In genomic region chr3:107343971-107344370, GRCm38 (mm10) we compare ENCODE assay signal across 28 mouse cellular contexts. TPM values are rescaled to one million over a fixed set of nuclear protein-coding genes. Genes with fewer than 3 reads are reported as not detected.
"Had no signal": no experiment of that assay in that cellular context is flagged by ENCODE, and none has a peak within 500 bp of the region (broad histone marks: within the 10 kb centered on the region; RNA-seq: fewer than 3 reads in every experiment).

No protein-coding gene starts in this region.

- H3K27me3 ChIP-seq: embryonic facial prominence, embryonic 12.5 days; embryonic facial prominence, embryonic 13.5 days; embryonic facial prominence, embryonic 15.5 days; forebrain, embryonic 15.5 days had no signal

- H3K9ac ChIP-seq: embryonic facial prominence, embryonic 12.5 days; embryonic facial prominence, embryonic 13.5 days; embryonic facial prominence, embryonic 15.5 days; forebrain, embryonic 12.5 days; forebrain, embryonic 13.5 days; forebrain, embryonic 15.5 days; forebrain, postnatal 0 days had no signal

- DNase-seq: cerebellum, adult 9-11 months; cerebellum, postnatal 10 days; cerebellum, postnatal 14 days; cerebellum, postnatal 25 days; cerebellum, postnatal 36 days; embryo, embryonic 11 days; forebrain, postnatal 0 days; gastrocnemius, adult 2 months; gastrocnemius, postnatal 10 days; gastrocnemius, postnatal 14 days; gastrocnemius, postnatal 25 days; gastrocnemius, postnatal 36 days; heart, adult 18-20 months; heart, adult 2 months had no signal

- H3K4me3 ChIP-seq: embryonic facial prominence, embryonic 10.5 days; embryonic facial prominence, embryonic 12.5 days; embryonic facial prominence, embryonic 13.5 days; embryonic facial prominence, embryonic 15.5 days; erythroblast, embryonic 14.5 days; forebrain, embryonic 10.5 days; forebrain, embryonic 12.5 days; forebrain, embryonic 13.5 days; forebrain, embryonic 15.5 days; gastrocnemius, adult 2 months; heart, adult 2 months; heart, embryonic 10.5 days had no signal

- H3K27ac ChIP-seq: embryonic facial prominence, embryonic 10.5 days; embryonic facial prominence, embryonic 12.5 days; embryonic facial prominence, embryonic 13.5 days; embryonic facial prominence, embryonic 15.5 days; forebrain, embryonic 10.5 days; forebrain, embryonic 12.5 days; forebrain, embryonic 13.5 days; forebrain, embryonic 15.5 days; gastrocnemius, adult 2 months; heart, adult 2 months; heart, embryonic 10.5 days had no signal

- ATAC-seq: forebrain, embryonic 13.5 days; forebrain, embryonic 14.5 days; forebrain, embryonic 15.5 days; forebrain, embryonic 16.5 days; forebrain, postnatal 0 days had no signal

- H3K4me1 ChIP-seq: embryonic facial prominence, embryonic 10.5 days; embryonic facial prominence, embryonic 12.5 days; embryonic facial prominence, embryonic 13.5 days; embryonic facial prominence, embryonic 15.5 days; forebrain, embryonic 12.5 days; forebrain, embryonic 15.5 days; heart, embryonic 10.5 days had no signal

- H3K9me3 ChIP-seq: embryonic facial prominence, embryonic 10.5 days; embryonic facial prominence, embryonic 12.5 days; embryonic facial prominence, embryonic 13.5 days; embryonic facial prominence, embryonic 15.5 days; forebrain, embryonic 10.5 days; forebrain, embryonic 12.5 days; forebrain, embryonic 13.5 days; forebrain, embryonic 15.5 days; heart, embryonic 10.5 days had no signal

- H3K4me2 ChIP-seq: embryonic facial prominence, embryonic 12.5 days; embryonic facial prominence, embryonic 13.5 days; embryonic facial prominence, embryonic 15.5 days; forebrain, embryonic 12.5 days; forebrain, embryonic 13.5 days; forebrain, embryonic 15.5 days; heart, embryonic 11.5 days had no signal

- H3K36me3 ChIP-seq: embryonic facial prominence, embryonic 10.5 days; embryonic facial prominence, embryonic 12.5 days; embryonic facial prominence, embryonic 13.5 days; embryonic facial prominence, embryonic 15.5 days; forebrain, embryonic 10.5 days; forebrain, embryonic 12.5 days; forebrain, embryonic 15.5 days; heart, embryonic 10.5 days had no signal

RNA-seq across cellular contexts. Expression of gene Slc16a4, which starts 52.9 kb away (rescaled TPM):
- total RNA-seq: granulocyte monocyte progenitor cell, adult 5-6 weeks had no signal
- polyA plus RNA-seq: erythroblast, embryonic 14.5 days had no signal
